Mouse (Mus musculus): ENCODE measurements around the gene Rbfox1. TPM values are rescaled to one million over a fixed set of nuclear protein-coding genes. Genes with fewer than 3 reads are reported as not detected.

Gene Rbfox1
- polyA plus RNA-seq, 1 experiment from 2014 or later = 4.6 TPM

DNA sequence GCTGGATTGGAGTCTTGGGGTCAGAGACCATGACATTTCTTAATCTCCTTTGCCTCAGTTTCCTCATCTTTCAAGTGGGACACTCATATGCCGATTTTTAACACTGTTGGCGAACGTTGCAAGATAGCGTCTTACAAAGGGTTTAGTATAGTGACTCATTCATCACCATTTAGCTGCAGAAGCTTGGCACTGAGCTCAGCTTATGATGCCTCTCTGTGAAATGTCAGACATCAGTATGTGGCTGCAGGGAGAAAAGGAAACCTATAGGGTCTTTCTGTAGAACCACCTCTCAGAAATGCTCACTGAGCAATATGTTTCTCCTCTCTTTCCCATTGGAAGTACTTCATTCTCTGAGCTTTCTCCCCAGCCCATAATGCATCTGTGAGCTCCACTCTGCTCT is 356.2 kb downstream of the Rbfox1 start:
- no peak for DNase-seq (ENCODE audit: low spot score)
- Histone ChIP-seq H3K9ac (ENCODE audit: low read length) (no peak overlapping the region), H3K36me3 (ENCODE audit: control insufficient read depth, insufficient read depth, low read length) (no peaks in the 10 kb centered on the region), H3K27ac (ENCODE audit: low read depth, low read length) (no peak overlapping the region), H3K9me3 (ENCODE audit: control insufficient read depth, low read length) (no peaks in the 10 kb centered on the region), H3K4me1 (replicated peaks; ENCODE audit: control insufficient read depth, insufficient read depth, low read length) (no peaks in the 10 kb centered on the region), H3K4me3 (ENCODE audit: low read depth, low read length) (no peak overlapping the region), H3K27me3 (ENCODE audit: control insufficient read depth, insufficient read depth, low read length) (no peaks in the 10 kb centered on the region), H3K4me2 (ENCODE audit: low read depth, low read length, severe bottlenecking) (no peak overlapping the region)
- WGBS = 93% methylated on average over 4 of the region's 4 CpGs
- ATAC-seq (replicated peaks; ENCODE audit: low FRiP score) = no peak

DNA sequence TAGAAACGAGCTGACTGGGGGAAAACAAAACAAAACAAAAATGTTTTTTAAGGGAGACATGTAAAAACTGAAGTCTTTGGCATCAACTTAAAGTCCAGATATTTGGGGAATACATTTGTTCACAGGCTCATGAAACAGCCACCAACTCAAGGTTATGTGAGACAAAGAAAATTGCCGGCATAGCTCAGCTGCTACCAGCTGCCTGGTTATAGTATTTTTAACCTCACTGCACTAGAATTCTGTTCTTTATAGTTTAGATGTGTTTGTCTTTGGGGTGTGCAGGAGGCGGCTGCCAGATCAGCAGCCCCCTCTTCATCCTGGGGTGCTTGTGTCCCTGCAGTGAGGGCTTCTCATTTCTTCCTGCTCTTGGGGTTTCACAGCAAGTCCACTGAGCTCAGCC is 357.3 kb downstream of the Rbfox1 start:
- Histone ChIP-seq H3K4me2 (ENCODE audit: low read depth, low read length, severe bottlenecking) (no peak overlapping the region), H3K4me3 (ENCODE audit: low read depth, low read length) (no peak overlapping the region), H3K27me3 (ENCODE audit: control insufficient read depth, insufficient read depth, low read length) (no peaks in the 10 kb centered on the region), H3K27ac (ENCODE audit: low read depth, low read length) (no peak overlapping the region), H3K9me3 (ENCODE audit: control insufficient read depth, low read length) (no peaks in the 10 kb centered on the region), H3K9ac (ENCODE audit: low read length) (no peak overlapping the region), H3K36me3 (ENCODE audit: control insufficient read depth, insufficient read depth, low read length) (no peaks in the 10 kb centered on the region), H3K4me1 (replicated peaks; ENCODE audit: control insufficient read depth, insufficient read depth, low read length) (no peaks in the 10 kb centered on the region)
- ATAC-seq (replicated peaks; ENCODE audit: low FRiP score) (no peak), DNase-seq (ENCODE audit: low spot score) (no peak)
- 85% methylated on average over 3 of the region's 3 CpGs for WGBS

DNA sequence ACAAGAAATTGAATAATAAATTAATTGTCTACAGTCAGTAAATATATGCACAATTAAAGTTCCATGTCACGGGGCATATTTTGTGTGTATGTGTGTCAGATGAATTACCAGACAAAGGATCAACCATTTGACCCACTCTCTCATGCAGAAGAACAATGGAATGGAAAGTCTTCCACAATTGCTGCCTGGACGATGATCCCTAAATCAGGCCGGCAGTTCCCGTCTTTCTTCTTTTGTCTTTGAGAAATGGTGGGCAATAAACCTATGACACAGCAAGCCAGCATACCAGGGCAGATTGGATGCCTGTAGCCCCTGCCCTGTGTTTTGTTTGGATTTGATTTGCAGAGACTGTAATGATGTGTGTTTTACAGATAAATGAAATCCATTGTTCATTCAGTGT is 362.4 kb downstream of the Rbfox1 start:
- 58% methylated on average over 4 of the region's 4 CpGs for WGBS
- Histone ChIP-seq H3K27me3 (ENCODE audit: control insufficient read depth, insufficient read depth, low read length) (no peaks in the 10 kb centered on the region), H3K4me1 (replicated peaks; ENCODE audit: control insufficient read depth, insufficient read depth, low read length) (no peaks in the 10 kb centered on the region), H3K27ac (ENCODE audit: low read depth, low read length) (no peak overlapping the region), H3K36me3 (ENCODE audit: control insufficient read depth, insufficient read depth, low read length) (no peaks in the 10 kb centered on the region), H3K4me2 (ENCODE audit: low read depth, low read length, severe bottlenecking) (no peak overlapping the region), H3K4me3 (ENCODE audit: low read depth, low read length) (no peak overlapping the region), H3K9ac (ENCODE audit: low read length) (no peak overlapping the region), H3K9me3 (ENCODE audit: control insufficient read depth, low read length) (no peaks in the 10 kb centered on the region)
- DNase-seq (ENCODE audit: low spot score) (no peak), ATAC-seq (replicated peaks; ENCODE audit: low FRiP score) (no peak)

DNA sequence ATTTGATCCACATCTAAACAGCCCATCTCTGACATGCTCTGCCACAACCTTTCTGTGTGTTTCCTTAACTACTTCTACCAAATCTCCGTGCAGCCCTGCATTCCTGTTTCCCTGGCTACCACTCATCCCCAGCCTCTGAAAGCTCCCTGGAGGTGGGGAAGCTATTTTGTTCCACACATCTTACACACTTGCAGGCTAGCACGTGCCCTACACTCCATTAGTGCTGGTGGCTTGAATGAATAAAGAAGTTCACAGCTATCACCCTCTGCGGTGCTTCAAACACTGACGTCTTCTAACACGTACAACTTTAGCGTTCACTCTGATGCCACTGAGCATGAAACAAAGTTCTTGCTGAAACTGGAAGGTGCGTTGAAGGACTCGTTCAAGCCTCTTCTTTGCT is 379.4 kb downstream of the Rbfox1 start:
- Histone ChIP-seq H3K9ac (ENCODE audit: low read length) (no peak overlapping the region), H3K9me3 (ENCODE audit: control insufficient read depth, low read length) (no peaks in the 10 kb centered on the region), H3K27ac (ENCODE audit: low read depth, low read length) (no peak overlapping the region), H3K4me1 (replicated peaks; ENCODE audit: control insufficient read depth, insufficient read depth, low read length) (no peaks in the 10 kb centered on the region), H3K36me3 (ENCODE audit: control insufficient read depth, insufficient read depth, low read length) (no peaks in the 10 kb centered on the region), H3K4me2 (ENCODE audit: low read depth, low read length, severe bottlenecking) (no peak overlapping the region), H3K27me3 (ENCODE audit: control insufficient read depth, insufficient read depth, low read length) (no peaks in the 10 kb centered on the region), H3K4me3 (ENCODE audit: low read depth, low read length) (no peak overlapping the region)
- DNase-seq (ENCODE audit: low spot score) = no peak
- WGBS = 76% methylated on average over 8 of the region's 8 CpGs
- no peak for ATAC-seq (replicated peaks; ENCODE audit: low FRiP score)

DNA sequence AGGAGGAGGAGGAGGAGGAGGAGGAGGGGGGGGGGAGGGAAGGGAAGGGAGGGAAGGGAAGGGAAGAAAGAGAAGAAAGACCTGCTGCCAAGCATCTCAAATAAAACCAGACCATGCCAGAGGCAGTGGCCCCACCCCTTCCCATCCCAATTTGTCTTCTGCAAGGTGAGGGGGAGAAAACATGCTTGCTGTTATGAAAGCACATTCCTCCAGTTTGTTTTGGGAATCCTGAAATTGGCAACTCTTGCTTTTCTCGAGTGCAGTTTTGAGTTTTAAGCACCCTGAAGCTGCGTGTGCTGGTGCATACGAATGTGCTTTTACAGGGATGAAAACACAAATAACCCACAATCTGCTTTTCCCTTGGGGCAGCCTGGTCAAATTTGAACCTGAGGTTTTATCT is 380.5 kb downstream of the Rbfox1 start:
- WGBS = 77% methylated on average over 3 of the region's 3 CpGs
- Histone ChIP-seq H3K4me1 (replicated peaks; ENCODE audit: control insufficient read depth, insufficient read depth, low read length) (no peaks in the 10 kb centered on the region), H3K4me3 (ENCODE audit: low read depth, low read length) (no peak overlapping the region), H3K27me3 (ENCODE audit: control insufficient read depth, insufficient read depth, low read length) (no peaks in the 10 kb centered on the region), H3K27ac (ENCODE audit: low read depth, low read length) (no peak overlapping the region), H3K9ac (ENCODE audit: low read length) (no peak overlapping the region), H3K4me2 (ENCODE audit: low read depth, low read length, severe bottlenecking) (no peak overlapping the region), H3K36me3 (ENCODE audit: control insufficient read depth, insufficient read depth, low read length) (no peaks in the 10 kb centered on the region), H3K9me3 (ENCODE audit: control insufficient read depth, low read length) (no peaks in the 10 kb centered on the region)
- no peak for ATAC-seq (replicated peaks; ENCODE audit: low FRiP score)
- no peak for DNase-seq (ENCODE audit: low spot score)

DNA sequence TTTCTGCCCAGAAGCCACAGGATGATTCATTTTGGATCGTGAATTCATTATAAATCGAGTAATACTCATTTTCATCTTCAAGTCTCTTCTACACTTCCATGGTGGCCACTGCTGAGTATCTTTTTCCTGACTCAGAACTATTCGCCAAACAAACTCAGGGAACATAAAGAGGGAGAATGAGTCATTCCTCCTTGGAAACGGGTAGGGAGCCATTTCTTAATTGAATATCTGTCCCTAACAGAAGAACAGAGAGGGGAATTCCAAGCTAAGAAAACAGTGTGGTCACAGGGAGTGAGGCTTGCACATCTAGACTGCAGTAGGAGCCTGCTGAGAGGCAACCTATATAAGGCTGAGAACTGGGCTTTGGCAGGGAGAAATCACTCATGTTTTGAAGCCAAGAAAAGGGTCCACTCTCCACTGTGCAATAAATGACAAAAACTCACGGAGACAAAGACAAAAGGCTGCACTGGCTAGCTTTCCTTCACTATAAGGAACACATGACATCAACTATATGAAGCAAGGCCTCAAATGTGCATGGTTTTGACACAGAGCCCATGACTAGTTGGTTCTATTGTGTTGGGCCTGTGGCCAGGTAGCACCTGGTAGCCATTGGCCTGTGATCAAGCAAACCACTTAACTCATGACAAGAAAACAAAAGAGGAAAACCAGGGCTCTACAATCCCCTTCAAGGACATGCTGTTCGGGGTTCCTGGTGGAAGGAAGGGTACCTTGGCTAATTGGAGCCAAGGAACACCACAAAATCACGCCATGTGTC is 386.6 kb downstream of the Rbfox1 start:
- Histone ChIP-seq H3K9me3 (ENCODE audit: control insufficient read depth, low read length) (no peaks in the 10 kb centered on the region), H3K27me3 (ENCODE audit: control insufficient read depth, insufficient read depth, low read length) (no peaks in the 10 kb centered on the region), H3K4me1 (replicated peaks; ENCODE audit: control insufficient read depth, insufficient read depth, low read length) (no peaks in the 10 kb centered on the region), H3K36me3 (ENCODE audit: control insufficient read depth, insufficient read depth, low read length) (no peaks in the 10 kb centered on the region), H3K4me3 (ENCODE audit: low read depth, low read length) (no peak overlapping the region), H3K4me2 (ENCODE audit: low read depth, low read length, severe bottlenecking) (no peak overlapping the region), H3K9ac (ENCODE audit: low read length) (no peak overlapping the region), H3K27ac (ENCODE audit: low read depth, low read length) (no peak overlapping the region)
- ATAC-seq (replicated peaks; ENCODE audit: low FRiP score) (no peak), DNase-seq (ENCODE audit: low spot score) (no peak)
- WGBS = 81% methylated on average over 7 of the region's 7 CpGs

DNA sequence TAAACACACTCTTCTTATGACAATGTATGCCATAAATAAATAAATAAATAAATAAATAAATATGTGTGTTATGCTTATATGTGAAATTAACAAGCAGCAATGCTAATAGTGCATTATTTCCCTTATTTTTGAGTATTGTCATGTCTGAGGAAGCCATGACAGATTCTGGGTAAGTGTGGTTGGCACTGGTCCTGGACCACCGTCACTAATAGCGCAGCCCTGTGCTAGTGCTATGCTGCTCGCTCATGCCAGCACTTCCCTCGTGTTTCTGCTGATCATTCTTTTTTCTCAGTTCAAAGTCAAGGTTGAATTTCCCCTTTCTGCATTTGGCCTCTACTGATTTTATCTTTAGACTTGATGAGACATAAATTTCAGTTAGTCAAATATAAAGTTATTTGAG is 398.3 kb downstream of the Rbfox1 start:
- no peaks in the 10 kb centered on the region for H3K4me1 ChIP-seq (replicated peaks; ENCODE audit: control insufficient read depth, insufficient read depth, low read length)
- H3K36me3 ChIP-seq (ENCODE audit: control insufficient read depth, insufficient read depth, low read length) = no peaks in the 10 kb centered on the region
- DNase-seq (ENCODE audit: low spot score) (no peak), ATAC-seq (replicated peaks; ENCODE audit: low FRiP score) (no peak)
- H3K27ac ChIP-seq (ENCODE audit: low read depth, low read length) = no peak overlapping the region
- no peak overlapping the region for H3K4me2 ChIP-seq (ENCODE audit: low read depth, low read length, severe bottlenecking)
- WGBS = 90% methylated on average over 4 of the region's 4 CpGs
- no peaks in the 10 kb centered on the region for H3K9me3 ChIP-seq (ENCODE audit: control insufficient read depth, low read length)
- H3K27me3 ChIP-seq (ENCODE audit: control insufficient read depth, insufficient read depth, low read length) = no peaks in the 10 kb centered on the region
- no peak overlapping the region for H3K9ac ChIP-seq (ENCODE audit: low read length)
- no peak overlapping the region for H3K4me3 ChIP-seq (ENCODE audit: low read depth, low read length)

DNA sequence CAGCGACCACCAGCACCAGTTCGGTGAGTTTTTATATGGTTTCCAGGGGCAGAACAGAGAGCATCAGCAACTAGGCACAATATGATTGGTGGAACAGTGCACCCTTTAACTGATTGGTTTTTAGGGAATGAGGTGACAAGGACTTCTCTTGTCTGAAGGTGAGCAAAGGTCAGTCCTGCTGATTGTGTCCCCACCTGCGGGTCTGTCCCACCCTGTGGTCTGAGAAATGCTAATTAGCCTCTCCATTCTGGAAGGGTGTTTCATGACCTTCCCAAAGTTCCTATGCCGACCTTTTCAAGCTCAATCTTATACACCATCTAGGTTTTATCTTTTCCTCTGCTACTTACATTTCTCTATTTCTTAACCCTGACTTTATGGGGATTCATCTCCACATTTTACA is 399.2 kb downstream of the Rbfox1 start:
- H3K27ac ChIP-seq (ENCODE audit: low read depth, low read length) = no peak overlapping the region
- H3K36me3 ChIP-seq (ENCODE audit: control insufficient read depth, insufficient read depth, low read length) = no peaks in the 10 kb centered on the region
- ATAC-seq (replicated peaks; ENCODE audit: low FRiP score) (no peak), DNase-seq (ENCODE audit: low spot score) (no peak)
- H3K9ac ChIP-seq (ENCODE audit: low read length) = no peak overlapping the region
- H3K27me3 ChIP-seq (ENCODE audit: control insufficient read depth, insufficient read depth, low read length) = no peaks in the 10 kb centered on the region
- 58% methylated on average over 4 of the region's 4 CpGs for WGBS
- no peaks in the 10 kb centered on the region for H3K9me3 ChIP-seq (ENCODE audit: control insufficient read depth, low read length)
- no peaks in the 10 kb centered on the region for H3K4me1 ChIP-seq (replicated peaks; ENCODE audit: control insufficient read depth, insufficient read depth, low read length)
- H3K4me2 ChIP-seq (ENCODE audit: low read depth, low read length, severe bottlenecking) = no peak overlapping the region
- no peak overlapping the region for H3K4me3 ChIP-seq (ENCODE audit: low read depth, low read length)

DNA sequence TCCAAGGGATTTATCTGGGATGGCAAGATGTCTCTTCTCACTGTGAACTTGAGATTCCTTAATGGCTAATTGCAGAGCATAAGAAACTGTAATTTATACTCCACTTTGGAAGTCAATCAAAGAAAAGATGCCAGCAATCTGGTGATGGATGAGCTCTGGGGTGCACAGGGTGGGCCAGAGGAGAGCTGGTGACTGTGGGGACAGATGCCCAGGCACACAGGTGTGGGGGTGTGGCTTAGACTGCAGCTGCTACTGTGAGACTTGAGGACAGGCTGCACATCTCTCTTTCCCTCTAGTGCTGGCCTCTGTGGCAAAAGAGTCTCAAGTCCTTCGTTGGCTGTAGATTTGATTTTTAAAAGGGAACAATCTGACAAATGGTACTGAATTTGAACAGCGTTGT is 402.5 kb downstream of the Rbfox1 start:
- no peak overlapping the region for H3K27ac ChIP-seq (ENCODE audit: low read depth, low read length)
- no peak overlapping the region for H3K4me3 ChIP-seq (ENCODE audit: low read depth, low read length)
- H3K9me3 ChIP-seq (ENCODE audit: control insufficient read depth, low read length) = no peaks in the 10 kb centered on the region
- no peak overlapping the region for H3K4me2 ChIP-seq (ENCODE audit: low read depth, low read length, severe bottlenecking)
- no peaks in the 10 kb centered on the region for H3K36me3 ChIP-seq (ENCODE audit: control insufficient read depth, insufficient read depth, low read length)
- no peak for DNase-seq (ENCODE audit: low spot score)
- ATAC-seq (replicated peaks; ENCODE audit: low FRiP score) = no peak
- H3K27me3 ChIP-seq (ENCODE audit: control insufficient read depth, insufficient read depth, low read length) = no peaks in the 10 kb centered on the region
- 81% methylated on average over 2 of the region's 2 CpGs for WGBS
- H3K9ac ChIP-seq (ENCODE audit: low read length) = no peak overlapping the region
- no peaks in the 10 kb centered on the region for H3K4me1 ChIP-seq (replicated peaks; ENCODE audit: control insufficient read depth, insufficient read depth, low read length)

Measured in forebrain, embryonic 11.5 days (tissue).